Mouse (Mus musculus) left cerebral cortex, adult 9 months (tissue): Measurements from ENCODE around the gene Kctd6.

Experiments used
- DNase-seq, 2 experiments: peaks; one replicate each; pipeline ENCODE4 v3.0.0; 2022; ENCODE audit warnings: low spot score in 2 of 2

The Kctd6 gene

GRCm38 (mm10) chr14:8213803-8214224 is at the start of gene Kctd6:
Kctd6 (plus strand) TSS chr14:8214140.
- DNase-seq: peak; percentile 94 to 97

GRCm38 (mm10) chr14:8164463-8164862 is 49.5 kb upstream of the Kctd6 start:
- DNase-seq: no peak

GRCm38 (mm10) chr14:8172507-8173410 is 41.2 kb upstream of the Kctd6 start, which contains the start of gene Pdhb:
Pdhb (minus strand) TSS chr14:8173025.
- DNase-seq: peak; percentile 99

GRCm38 (mm10) chr14:8173542-8174250 is 40.2 kb upstream of the Kctd6 start:
- peak in 1 of 2 experiments; percentile 19 for DNase-seq

- no peak for DNase-seq
Measured at GRCm38 (mm10) chr14:8174634-8175033, 39.3 kb upstream of the Kctd6 start.

DNA sequence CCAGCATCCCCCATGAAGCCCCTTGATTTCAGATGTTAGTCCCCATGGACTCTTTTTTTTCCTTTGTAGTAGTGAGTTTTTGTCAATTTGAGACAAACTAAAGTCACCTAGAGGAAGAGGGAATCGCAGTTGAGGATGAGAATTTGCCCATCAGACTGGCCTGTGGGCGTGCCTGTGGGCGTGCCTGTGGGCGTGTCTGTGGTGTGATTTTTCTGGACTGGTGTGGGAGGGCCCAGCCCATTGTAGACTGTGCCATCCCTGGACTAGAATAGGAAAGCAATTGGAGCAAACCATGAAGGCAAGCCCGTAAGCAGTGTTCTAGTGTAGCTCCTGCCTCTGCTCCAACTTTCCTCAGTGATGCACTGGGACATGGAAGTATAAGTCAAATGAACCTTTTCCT is 37.7 kb upstream of the Kctd6 start:
- no peak for DNase-seq

GRCm38 (mm10) chr14:8180371-8181035 is 33.4 kb upstream of the Kctd6 start:
- DNase-seq: no peak

- DNase-seq: no peak
Measured at GRCm38 (mm10) chr14:8183330-8183729, 30.6 kb upstream of the Kctd6 start.

- peak; percentile 57 to 88 for DNase-seq
Measured at GRCm38 (mm10) chr14:8186278-8187045, 27.5 kb upstream of the Kctd6 start.

- no peak for DNase-seq
Measured at GRCm38 (mm10) chr14:8190556-8190955, 23.4 kb upstream of the Kctd6 start.

- no peak for DNase-seq
Measured at GRCm38 (mm10) chr14:8191331-8191965, 22.5 kb upstream of the Kctd6 start.

DNA sequence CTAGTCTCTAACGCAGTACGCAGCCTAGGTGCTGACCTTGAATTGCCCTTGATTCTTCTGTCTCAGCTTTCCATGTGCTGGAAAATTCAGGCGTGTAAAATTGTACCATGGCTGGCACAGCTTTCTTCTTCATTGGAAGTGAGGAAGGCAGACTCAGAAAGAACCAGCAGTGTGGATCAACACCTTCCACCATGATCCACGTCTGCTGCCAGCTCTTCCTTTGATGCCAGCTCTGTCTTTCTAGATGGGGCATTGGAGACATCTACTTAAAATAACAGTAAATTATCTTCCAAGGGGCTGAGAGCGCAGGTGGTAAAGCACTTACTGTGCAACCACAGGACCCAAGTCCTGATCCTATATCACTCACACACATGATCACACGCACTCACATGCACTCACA is 21.2 kb upstream of the Kctd6 start:
- no peak for DNase-seq

- DNase-seq: no peak
Measured at GRCm38 (mm10) chr14:8200769-8201168, 13.2 kb upstream of the Kctd6 start.

DNA sequence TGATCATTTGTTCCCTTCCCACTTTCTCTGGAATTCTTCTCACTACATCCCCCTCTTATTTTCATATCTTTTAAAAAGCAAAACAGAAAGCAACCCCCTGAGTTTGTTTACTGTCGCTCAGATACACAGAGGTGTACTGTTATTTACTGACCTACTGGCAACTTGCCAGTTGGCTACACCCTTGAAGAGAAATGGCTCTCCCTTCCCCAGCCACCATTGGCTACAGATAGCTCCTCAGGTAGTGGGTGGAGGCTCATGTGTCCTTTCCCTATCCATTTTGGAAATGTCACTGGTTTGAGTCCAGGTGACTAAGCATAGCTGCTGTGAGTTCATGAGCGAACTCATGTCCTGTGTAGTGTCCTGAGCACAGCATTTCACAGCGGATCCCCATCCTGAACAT is 12.2 kb upstream of the Kctd6 start:
- no peak for DNase-seq

GRCm38 (mm10) chr14:8206179-8206910 is 7.6 kb upstream of the Kctd6 start:
- DNase-seq: peak in 1 of 2 experiments; percentile 50

DNA sequence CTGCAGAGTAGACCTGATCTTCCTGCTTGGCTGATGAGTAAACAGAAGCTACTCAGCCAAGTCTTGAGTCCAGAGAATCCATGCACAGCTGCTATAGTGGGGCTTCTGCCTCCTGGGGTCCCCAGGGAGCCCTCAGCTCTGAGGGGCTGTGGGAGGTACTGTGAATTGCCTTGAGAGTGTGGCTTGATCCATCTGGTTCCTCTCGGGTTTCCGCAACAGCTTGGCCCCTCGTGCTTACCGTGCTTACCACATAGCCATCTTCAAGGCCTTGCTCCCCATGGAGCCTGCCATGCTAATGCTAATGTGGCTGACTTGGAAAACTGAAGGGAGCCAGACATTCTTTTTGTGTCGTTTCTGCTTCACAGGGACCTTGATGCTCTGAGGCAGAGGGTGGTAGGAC is 6.8 kb upstream of the Kctd6 start:
- DNase-seq: no peak

- no peak for DNase-seq
Measured at GRCm38 (mm10) chr14:8207543-8207942, 6.4 kb upstream of the Kctd6 start.

GRCm38 (mm10) chr14:8208876-8209275 is 5.1 kb upstream of the Kctd6 start:
- DNase-seq: peak; percentile 58 to 87

DNA sequence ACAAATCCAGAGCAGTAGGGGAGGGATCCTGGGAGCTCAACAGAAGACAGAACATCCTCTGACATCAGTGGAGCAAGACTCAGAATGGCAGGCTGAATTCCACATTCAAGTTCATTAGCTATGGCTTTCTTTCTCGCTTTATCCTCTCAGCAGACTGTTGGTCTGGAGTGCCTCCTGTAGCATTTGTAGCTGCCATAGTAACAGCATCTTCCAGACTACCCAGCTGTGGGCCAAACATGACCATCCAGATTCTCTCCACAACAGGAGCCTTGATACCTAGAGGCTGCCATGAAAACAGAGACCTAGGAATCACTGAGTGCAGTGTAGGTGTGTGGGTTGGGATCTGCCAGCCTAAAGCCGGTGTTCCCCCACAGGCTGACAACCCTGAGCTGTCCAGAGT is 4.0 kb upstream of the Kctd6 start:
- no peak for DNase-seq

DNA sequence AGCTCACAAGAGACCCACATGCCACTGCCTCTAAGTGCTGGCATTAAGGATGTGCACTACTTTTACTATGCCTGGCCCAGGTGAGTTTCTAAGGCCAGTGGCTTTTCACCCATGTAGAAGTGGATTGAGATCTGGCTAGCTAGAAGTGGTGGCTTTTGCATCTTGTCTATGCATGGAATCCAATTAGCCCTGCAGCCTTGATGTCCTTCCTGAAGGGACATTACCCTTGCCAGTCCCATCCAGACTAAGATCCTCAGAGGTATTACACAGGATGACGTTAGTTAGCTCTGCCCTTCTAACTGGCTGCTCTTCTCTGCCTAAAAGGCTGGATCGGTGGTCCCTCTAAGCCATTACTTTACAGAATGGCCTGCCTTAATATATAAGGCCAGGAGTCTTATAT is 944 bp upstream of the Kctd6 start:
- no peak for DNase-seq
